ENCODE assay signal across 19 mouse cellular contexts in the genomic region with DNA sequence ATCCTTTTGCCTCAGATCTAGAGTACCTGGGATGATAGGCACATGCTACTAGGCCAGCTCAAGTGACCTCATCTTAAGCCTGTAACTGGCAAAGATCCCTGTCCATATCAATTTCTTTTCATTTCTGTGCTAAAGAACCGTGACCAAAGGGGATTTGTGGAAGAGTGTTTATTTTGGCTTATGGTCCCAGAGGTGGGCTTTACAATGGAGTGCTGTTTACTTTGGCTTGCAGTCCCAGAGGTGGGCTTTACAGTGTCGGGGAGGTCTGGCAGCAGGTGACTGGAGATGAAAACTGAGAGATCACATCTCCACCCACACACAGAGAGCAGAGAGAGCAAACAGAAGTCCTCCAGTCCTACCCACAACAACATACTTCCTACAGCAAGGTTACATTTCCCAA. TPM values are rescaled to one million over a fixed set of nuclear protein-coding genes. Genes with fewer than 3 reads are reported as not detected.
"Had no signal": no experiment of that assay in that cellular context is flagged by ENCODE, and none has a peak within 500 bp of the region (broad histone marks: within the 10 kb centered on the region; RNA-seq: fewer than 3 reads in every experiment).

No protein-coding gene starts in this region.

- H3K36me3 ChIP-seq: limb, embryonic 15.5 days; lung, embryonic 15.5 days; midbrain, embryonic 10.5 days; neural tube, embryonic 13.5 days; neural tube, embryonic 15.5 days had no signal

- H3K27ac ChIP-seq: limb, embryonic 15.5 days; liver, embryonic 14.5 days; lung, embryonic 15.5 days; midbrain, embryonic 10.5 days; neural tube, embryonic 13.5 days; neural tube, embryonic 15.5 days had no signal

- ATAC-seq: lung, postnatal 0 days; midbrain, embryonic 16.5 days had no signal

- H3K4me3 ChIP-seq: limb, embryonic 15.5 days; lung, embryonic 15.5 days; midbrain, embryonic 10.5 days; neural tube, embryonic 13.5 days; neural tube, embryonic 15.5 days had no signal

- H3K9me3 ChIP-seq: limb, embryonic 15.5 days; lung, embryonic 15.5 days; midbrain, embryonic 10.5 days; neural tube, embryonic 13.5 days; neural tube, embryonic 15.5 days had no signal

- H3K4me2 ChIP-seq: limb, embryonic 15.5 days; lung, embryonic 15.5 days; neural tube, embryonic 13.5 days; neural tube, embryonic 15.5 days had no signal

- DNase-seq: lung, adult 18-20 months; lung, postnatal 4 days; midbrain, embryonic 14.5 days; retina, postnatal 1 day; right cerebral cortex, adult 18-20 months; right cerebral cortex, postnatal 25 days; right cerebral cortex, postnatal 4 days; spleen, adult 18-20 months; thymus, adult 18-20 months; thymus, postnatal 14 days; thymus, postnatal 36 days had no signal

- H3K4me1 ChIP-seq: lung, embryonic 15.5 days; neural tube, embryonic 13.5 days; neural tube, embryonic 15.5 days had no signal

- H3K27me3 ChIP-seq: limb, embryonic 15.5 days; lung, embryonic 15.5 days; neural tube, embryonic 13.5 days; neural tube, embryonic 15.5 days had no signal

- H3K9ac ChIP-seq: limb, embryonic 15.5 days; liver, embryonic 14.5 days; lung, embryonic 15.5 days; neural tube, embryonic 13.5 days; neural tube, embryonic 15.5 days had no signal

RNA-seq across cellular contexts. Expression of gene Scimp, which starts 26.2 kb away (rescaled TPM):
- polyA plus RNA-seq: midbrain, embryonic 10.5 days; midbrain, embryonic 16.5 days; neural tube, embryonic 13.5 days had no signal
